ENCODE assay signal across 9 mouse cellular contexts in the genomic region with DNA sequence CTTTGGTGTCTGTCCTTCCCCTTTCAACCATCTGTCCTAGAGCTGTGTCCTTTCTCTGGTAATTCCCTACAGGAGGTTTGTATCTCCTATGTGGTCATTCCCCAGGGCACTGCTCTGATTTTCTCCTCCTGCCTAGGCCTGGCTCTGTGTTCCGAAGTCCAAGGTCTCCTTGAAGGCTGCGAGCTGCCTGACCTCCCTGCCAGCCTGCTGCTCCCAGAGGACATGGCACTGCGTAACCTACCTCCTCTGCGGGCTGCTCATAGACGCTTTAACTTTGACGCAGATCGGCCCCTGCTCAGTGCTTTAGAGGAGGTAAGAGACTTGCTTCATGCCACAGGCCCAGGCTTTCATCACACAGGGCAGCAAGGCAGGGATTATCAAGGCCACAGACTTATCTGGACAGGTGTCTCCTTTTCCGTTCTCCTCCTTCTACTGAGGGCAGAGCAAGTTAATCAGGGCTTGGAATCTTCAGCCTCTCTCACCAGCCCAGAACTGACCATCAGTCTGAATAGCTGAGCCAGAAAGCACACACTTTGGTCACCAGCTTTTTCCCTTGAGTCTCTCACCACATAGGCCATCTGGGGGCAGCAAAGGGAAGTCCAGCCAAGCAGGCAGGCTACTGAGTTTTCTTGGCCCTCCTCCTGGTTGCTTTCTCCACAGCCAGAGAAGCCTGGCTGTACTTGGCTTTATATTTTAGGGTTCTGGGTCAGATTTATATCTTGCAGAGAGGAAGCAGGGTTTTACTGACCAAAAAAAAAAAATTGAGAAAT.
A peak's percentile ranks its signal among the peaks of the same experiment; 100 is the strongest.
DNase-seq lines count a peak whose midpoint lies in the region.
"Had no signal": no experiment of that assay in that cellular context is flagged by ENCODE, and none has a peak within 500 bp of the region (broad histone marks: within the 10 kb centered on the region; RNA-seq: fewer than 3 reads in every experiment).

No protein-coding gene starts in this region.

- peak; percentile 60 for DNase-seq in cerebellum, adult 9-11 months
- DNase-seq in cerebellum, adult 8-10 months = no peak
- DNase-seq in kidney, adult 18-20 months = peak; percentile 30
- DNase-seq in kidney, postnatal 14 days = no peak
- peak; percentile 65 for DNase-seq in ovary, adult 18-20 months (ENCODE audit: low spot score)
- DNase-seq in ovary, postnatal 14 days (ENCODE audit: low spot score) = no peak
- peak; percentile 25 for DNase-seq in skeletal muscle tissue, adult 2 months (ENCODE audit: low read depth, low spot score)
- DNase-seq in urinary bladder, postnatal 4 days (ENCODE audit: low spot score in 2 of 2) = no peak
- DNase-seq: layer of hippocampus, adult 9-11 months had no signal

Comparison
In these comparisons a context has a peak if more than half of its experiments do, and no peak if none do; other contexts are left out.
1. DNase-seq: peak in cerebellum, adult 9-11 months (single experiment), kidney, adult 18-20 months (single experiment), ovary, adult 18-20 months (single experiment) and skeletal muscle tissue, adult 2 months (single experiment); none in cerebellum, adult 8-10 months (single experiment), kidney, postnatal 14 days (single experiment), ovary, postnatal 14 days (single experiment) and urinary bladder, postnatal 4 days (0 of 2).